Mouse (Mus musculus): ENCODE results near the gene Cdhr4.

DNA sequence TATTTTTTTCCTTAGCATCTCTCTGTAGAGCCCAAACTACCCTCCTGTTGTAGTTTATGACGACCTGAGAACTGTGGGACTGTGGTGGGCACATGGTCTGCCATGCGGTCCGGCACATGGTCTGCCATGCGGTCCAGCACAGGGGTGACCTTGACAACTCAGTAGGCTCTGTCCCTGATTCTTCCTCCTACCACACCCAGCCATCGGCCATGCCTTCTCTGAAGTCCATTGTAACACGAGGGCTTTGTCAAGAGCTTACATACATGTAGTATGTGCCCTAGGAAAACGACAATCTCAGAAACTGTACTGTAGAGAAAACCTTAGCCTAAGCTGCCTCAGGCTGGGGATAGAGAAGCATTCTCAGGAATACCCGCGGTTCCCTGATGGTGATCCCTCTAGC lies 27.6 kb upstream of the Cdhr4 start:
- TF ChIP-seq CTCF (IDR thresholded peaks at IDR 0.05; ENCODE audit: low read depth) (no peak), EP300 (optimal IDR thresholded peaks at IDR 0.05) (no peak)

All from stomach, postnatal 0 days (tissue).